Mouse (Mus musculus) stomach, postnatal 0 days (tissue): ENCODE data around the gene Cenpi. TPM values are rescaled to one million over a fixed set of nuclear protein-coding genes. Genes with fewer than 3 reads are reported as not detected.

Experiments
- ATAC-seq: fragments of 200-750 bp; cut with Nextera tagmentation; 2 replicates; pipeline ENCODE4 v1.8.0; 2017; ENCODE audit not compliant: low FRiP score, low TSS enrichment
- DNase-seq: peaks from one replicate; pipeline ENCODE4 v3.0.0-alpha.2; 2016; ENCODE audit warnings: low spot score
- H3K27ac ChIP-seq: fragments of 300-500 bp; sonication (generic); replicated peaks from 2 replicates; pipeline ENCODE4 v1.5.1; 2014; ENCODE audit warnings: mild to moderate bottlenecking, control low read depth
- H3K27me3 ChIP-seq: fragments of 300-500 bp; sonication (generic); 2 replicates; pipeline ENCODE4 v1.6.1; 2014; ENCODE audit warnings: low read length; ENCODE audit not compliant: control insufficient read depth, insufficient read depth
- H3K36me3 ChIP-seq: fragments of 300-500 bp; sonication (generic); 2 replicates; pipeline ENCODE4 v1.6.1; 2014; ENCODE audit warnings: low read length, mixed read lengths; ENCODE audit not compliant: control insufficient read depth, insufficient read depth
- H3K4me1 ChIP-seq: fragments of 300-500 bp; sonication (generic); replicated peaks from 2 replicates; pipeline ENCODE4 v1.6.1; 2014; ENCODE audit warnings: antibody characterized with exemption; ENCODE audit not compliant: control insufficient read depth, insufficient read depth
- H3K4me2 ChIP-seq: fragments of 300-500 bp; sonication (generic); replicated peaks from 2 replicates; pipeline ENCODE4 v1.6.1; 2014; ENCODE audit warnings: low read depth, mild to moderate bottlenecking, control low read depth, moderate library complexity
- H3K4me3 ChIP-seq: fragments of 300-500 bp; sonication (generic); 2 replicates; pipeline ENCODE4 v1.5.1; 2014; ENCODE audit warnings: low read depth, low read length, control low read depth
- H3K9ac ChIP-seq: fragments of 300-500 bp; sonication (generic); 2 replicates; pipeline ENCODE4 v1.6.1; 2014; ENCODE audit warnings: mild to moderate bottlenecking, low read length, control low read depth, mixed read lengths
- H3K9me3 ChIP-seq: fragments of 300-500 bp; sonication (generic); 2 replicates; pipeline ENCODE4 v1.6.1; 2016; ENCODE audit warnings: low read length; ENCODE audit not compliant: control insufficient read depth
- CTCF ChIP-seq: IDR thresholded peaks from 2 replicates; pipeline ENCODE4 v1.5.1; 2016; ENCODE audit warnings: antibody characterized with exemption, low read depth, mild to moderate bottlenecking, moderate library complexity
- EP300 ChIP-seq: optimal IDR thresholded peaks from 2 replicates; pipeline ENCODE3; 2016; ENCODE audit warnings: antibody characterized with exemption
- WGBS: fragments of 180-500 bp; shearing (Covaris S2); extraction: QIAGEN DNeasy Blood & Tissue Kit; methylation state at CpG from one replicate; pipeline ENCODE4 v1.1.7; 2014; 5-methylcytosine and 5-hydroxymethylcytosine counted together
- polyA plus RNA-seq: library from polyadenylated mRNA; unstranded; fragments of >200 nt; fragmentation: Nextera tagmentation; extraction: Ambion mirVana; gene quantifications from 2 replicates; pipeline ENCODE4 v1.2.1, GENCODE M21; 2015

Gene Cenpi
- polyA plus RNA-seq, 1 experiment from 2014 or later: 7.4 TPM

- DNase-seq: peak; percentile 33
These were observed 25.4 kb downstream of the Cenpi start for GRCm38 (mm10) chrX:134333280-134333679.

GRCm38 (mm10) chrX:134342735-134343134 is 34.9 kb downstream of the Cenpi start:
- ATAC-seq: no peak
- TF ChIP-seq EP300 (no peak), CTCF (no peak)
- H3K36me3 ChIP-seq: no peaks in the 10 kb centered on the region

More at GRCm38 (mm10) chrX:134333280-134333679, 25.4 kb downstream of the Cenpi start:
- ATAC-seq: no peak
- H3K9me3 ChIP-seq: no peaks in the 10 kb centered on the region
- no peaks in the 10 kb centered on the region; the same call in 1 of the 2 replicates for H3K36me3 ChIP-seq
- H3K27me3 ChIP-seq: no peaks in the 10 kb centered on the region
- H3K4me3 ChIP-seq: no peak overlapping the region
- WGBS: 85% methylated on average over 2 of the region's 2 CpGs
- no peak overlapping the region for H3K4me2 ChIP-seq
- no peaks in the 10 kb centered on the region for H3K4me1 ChIP-seq
- no peak for TF ChIP-seq EP300
- peak; percentile 62 for TF ChIP-seq CTCF
- H3K9ac ChIP-seq: no peak overlapping the region
- no peak overlapping the region for H3K27ac ChIP-seq

GRCm38 (mm10) chrX:134350205-134350604 is 42.3 kb downstream of the Cenpi start:
- Histone ChIP-seq H3K36me3 (no peaks in the 10 kb centered on the region), H3K27ac (no peak overlapping the region), H3K27me3 (no peaks in the 10 kb centered on the region), H3K4me1 (no peaks in the 10 kb centered on the region), H3K4me3 (no peak overlapping the region), H3K4me2 (no peak overlapping the region), H3K9ac (no peak overlapping the region), H3K9me3 (no peaks in the 10 kb centered on the region)
- DNase-seq (no peak), ATAC-seq (no peak)
- WGBS: 87% methylated on average over 6 of the region's 6 CpGs
- TF ChIP-seq CTCF (no peak), EP300 (no peak)

More at GRCm38 (mm10) chrX:134342735-134343134, 34.9 kb downstream of the Cenpi start:
- 49% methylated on average over 2 of the region's 2 CpGs for WGBS
- Histone ChIP-seq H3K9me3 (no peaks in the 10 kb centered on the region), H3K4me2 (no peak overlapping the region), H3K9ac (no peak overlapping the region), H3K4me1 (no peaks in the 10 kb centered on the region), H3K4me3 (no peak overlapping the region), H3K27me3 (no peaks in the 10 kb centered on the region), H3K27ac (no peak overlapping the region)
- no peak for DNase-seq

- no peaks in the 10 kb centered on the region for H3K36me3 ChIP-seq
- no peaks in the 10 kb centered on the region for H3K9me3 ChIP-seq
- H3K27me3 ChIP-seq: no peaks in the 10 kb centered on the region
- no peaks in the 10 kb centered on the region for H3K4me1 ChIP-seq
- no peak overlapping the region for H3K4me2 ChIP-seq
- H3K27ac ChIP-seq: no peak overlapping the region
- H3K9ac ChIP-seq: no peak overlapping the region
- no peak for ATAC-seq
- DNase-seq: no peak
- H3K4me3 ChIP-seq: no peak overlapping the region
- TF ChIP-seq EP300 (no peak), CTCF (peak; percentile 59)
These were observed 46.0 kb downstream of the Cenpi start for GRCm38 (mm10) chrX:134353848-134354247.

- H3K36me3 ChIP-seq: no peaks in the 10 kb centered on the region
These were observed 51.5 kb downstream of the Cenpi start for GRCm38 (mm10) chrX:134359336-134359735.

GRCm38 (mm10) chrX:134362156-134362555 is 54.3 kb downstream of the Cenpi start:
- no peak for ATAC-seq

More at GRCm38 (mm10) chrX:134359336-134359735, 51.5 kb downstream of the Cenpi start:
- H3K4me2 ChIP-seq: no peak overlapping the region
- no peak for DNase-seq
- TF ChIP-seq CTCF: no peak
- no peak for TF ChIP-seq EP300
- no peak overlapping the region for H3K9ac ChIP-seq
- ATAC-seq: no peak
- no peak overlapping the region for H3K27ac ChIP-seq
- H3K4me3 ChIP-seq: no peak overlapping the region
- no peaks in the 10 kb centered on the region for H3K9me3 ChIP-seq
- H3K4me1 ChIP-seq: no peaks in the 10 kb centered on the region
- 77% methylated on average over 4 of the region's 4 CpGs for WGBS
- no peaks in the 10 kb centered on the region for H3K27me3 ChIP-seq

More at GRCm38 (mm10) chrX:134362156-134362555, 54.3 kb downstream of the Cenpi start:
- Histone ChIP-seq H3K4me2 (no peak overlapping the region), H3K9me3 (no peaks in the 10 kb centered on the region), H3K4me1 (no peaks in the 10 kb centered on the region), H3K4me3 (no peak overlapping the region), H3K9ac (no peak overlapping the region), H3K27me3 (no peaks in the 10 kb centered on the region), H3K27ac (no peak overlapping the region), H3K36me3 (no peaks in the 10 kb centered on the region)
- DNase-seq: no peak
- WGBS: 91% methylated on average over 4 of the region's 4 CpGs
- TF ChIP-seq EP300 (no peak), CTCF (no peak)
